Mouse (Mus musculus): ENCODE measurements at regions not wholly inside any gene's neighbourhood (a gene's known extent, or its start where the extent isn't known, plus 50 kb on each side); places are given as distances from the start of the nearest gene placed in this dataset.

DNA sequence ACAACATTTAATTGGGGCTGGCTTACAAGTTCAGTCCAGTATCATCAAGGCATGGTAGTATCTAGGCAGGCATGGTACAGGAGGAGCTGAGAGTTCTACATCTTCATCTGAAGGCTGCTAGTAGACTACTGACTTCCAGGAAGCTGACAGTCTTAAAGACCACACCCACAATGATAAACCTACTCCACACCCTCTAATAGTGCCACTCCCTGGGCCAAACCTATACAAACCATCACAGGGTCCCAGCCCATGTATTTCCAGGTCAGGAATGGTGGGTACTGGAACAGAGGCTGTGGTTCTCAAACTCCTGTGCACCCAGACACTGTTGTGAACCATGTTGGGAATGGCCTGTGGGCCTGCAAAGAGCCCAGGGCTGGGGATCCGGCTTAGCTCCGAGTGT lies 55.2 kb upstream of the Eif4g2 start:
- no peak overlapping the region for H3K9ac ChIP-seq
- no peak overlapping the region for H3K4me3 ChIP-seq
- H3K9me3 ChIP-seq: no peaks in the 10 kb centered on the region
- no peaks in the 10 kb centered on the region for H3K4me1 ChIP-seq (replicated peaks)
- 98% methylated on average over 2 of the region's 2 CpGs for WGBS
- H3K27me3 ChIP-seq: no peaks in the 10 kb centered on the region
- no peaks in the 10 kb centered on the region for H3K36me3 ChIP-seq
- H3K27ac ChIP-seq (replicated peaks): no peak overlapping the region
- H3K4me2 ChIP-seq: no peak overlapping the region
- no peak for ATAC-seq (ENCODE audit: low FRiP score, low read depth)

- Histone ChIP-seq H3K4me1 (replicated peaks) (no peaks in the 10 kb centered on the region), H3K27me3 (no peaks in the 10 kb centered on the region), H3K27ac (replicated peaks) (no peak overlapping the region), H3K9me3 (no peaks in the 10 kb centered on the region), H3K9ac (no peak overlapping the region), H3K36me3 (no peaks in the 10 kb centered on the region), H3K4me3 (no peak overlapping the region), H3K4me2 (no peak overlapping the region)
- ATAC-seq (ENCODE audit: low FRiP score, low read depth): no peak
- 85% methylated on average over 6 of the region's 6 CpGs for WGBS
Observed at GRCm38 (mm10) chr7:111136066-111136639, 53.3 kb upstream of the Eif4g2 start.

DNA sequence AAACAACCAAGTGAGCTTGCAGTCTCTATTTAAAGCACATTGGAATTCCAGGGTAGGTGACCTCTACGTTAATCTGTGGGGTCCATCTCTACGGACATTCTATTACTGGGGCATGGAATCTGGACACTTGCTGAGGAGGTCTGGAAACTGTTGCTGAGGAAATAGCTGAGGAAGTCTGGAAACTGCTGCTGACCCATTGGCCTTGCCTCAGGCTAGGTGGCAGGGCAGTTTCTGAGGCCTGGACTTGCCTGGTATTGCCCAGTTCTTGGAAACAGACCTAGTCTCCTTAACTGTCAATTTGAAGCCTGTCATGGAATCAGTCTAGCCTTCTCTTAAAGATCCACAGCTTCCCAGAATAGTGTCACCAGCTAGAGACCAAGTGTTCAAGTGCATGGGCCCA lies 51.7 kb upstream of the Eif4g2 start:
- H3K27ac ChIP-seq (replicated peaks): no peak overlapping the region
- no peaks in the 10 kb centered on the region for H3K27me3 ChIP-seq
- no peaks in the 10 kb centered on the region for H3K9me3 ChIP-seq
- no peaks in the 10 kb centered on the region for H3K4me1 ChIP-seq (replicated peaks)
- no peak overlapping the region for H3K4me2 ChIP-seq
- ATAC-seq (ENCODE audit: low FRiP score, low read depth): no peak
- 83% methylated on average over 2 of the region's 2 CpGs for WGBS
- no peak overlapping the region for H3K9ac ChIP-seq
- no peak overlapping the region for H3K4me3 ChIP-seq
- no peaks in the 10 kb centered on the region for H3K36me3 ChIP-seq
